Mouse (Mus musculus) G1E-ER4 (cell line): ENCODE data around the gene Rassf8. TPM values are rescaled to one million over a fixed set of nuclear protein-coding genes. Genes with fewer than 3 reads are reported as not detected.

Experiments used
- GATA1 ChIP-seq: IDR thresholded peaks from one replicate; pipeline ENCODE4 v1.8.0; 2012; ENCODE audit warnings: low read length, inconsistent platforms
- polyA plus RNA-seq: library from polyadenylated mRNA; stranded (reverse); fragments of >175 nt; gene quantifications from 2 replicates; pipeline ENCODE4 v1.2.3, GENCODE M21; 2012

Gene Rassf8
- polyA plus RNA-seq, 1 experiment, result not detected

- TF ChIP-seq GATA1, result no peak
Measured at GRCm38 (mm10) chr6:145761151-145761935, 14.8 kb downstream of the Rassf8 start.

GRCm38 (mm10) chr6:145762016-145762415, 15.5 kb downstream of the Rassf8 start:
- TF ChIP-seq GATA1, result no peak

GRCm38 (mm10) chr6:145763051-145763450, 16.5 kb downstream of the Rassf8 start:
- TF ChIP-seq GATA1, result no peak

- no peak for TF ChIP-seq GATA1
Measured at GRCm38 (mm10) chr6:145765011-145765410, 18.5 kb downstream of the Rassf8 start.

GRCm38 (mm10) chr6:145766971-145767370, 20.4 kb downstream of the Rassf8 start:
- no peak for TF ChIP-seq GATA1

- TF ChIP-seq GATA1, result no peak
Measured at GRCm38 (mm10) chr6:145767637-145768036, 21.1 kb downstream of the Rassf8 start.

- TF ChIP-seq GATA1, result no peak
Measured at GRCm38 (mm10) chr6:145768671-145769292, 22.2 kb downstream of the Rassf8 start.

GRCm38 (mm10) chr6:145769855-145770254, 23.3 kb downstream of the Rassf8 start:
- TF ChIP-seq GATA1, result no peak

GRCm38 (mm10) chr6:145770272-145771000, 23.9 kb downstream of the Rassf8 start:
- TF ChIP-seq GATA1, result no peak

- no peak for TF ChIP-seq GATA1
Measured at GRCm38 (mm10) chr6:145774436-145774835, 27.9 kb downstream of the Rassf8 start.

GRCm38 (mm10) chr6:145776241-145776640, 29.7 kb downstream of the Rassf8 start:
- no peak for TF ChIP-seq GATA1

GRCm38 (mm10) chr6:145779383-145779782, 32.8 kb downstream of the Rassf8 start:
- TF ChIP-seq GATA1, result no peak

GRCm38 (mm10) chr6:145780180-145780802, 33.7 kb downstream of the Rassf8 start:
- TF ChIP-seq GATA1, result no peak

GRCm38 (mm10) chr6:145781256-145781655, 34.7 kb downstream of the Rassf8 start:
- no peak for TF ChIP-seq GATA1

- no peak for TF ChIP-seq GATA1
Measured at GRCm38 (mm10) chr6:145781966-145782365, 35.4 kb downstream of the Rassf8 start.

- no peak for TF ChIP-seq GATA1
Measured at GRCm38 (mm10) chr6:145787311-145787710, 40.8 kb downstream of the Rassf8 start.
